Mouse (Mus musculus) frontal cortex, postnatal 25 days (tissue): Measurements from ENCODE around the gene A3galt2.

Experiments
- DNase-seq, 2 experiments: peaks; one replicate each; pipeline ENCODE4 v3.0.0; 2022; ENCODE audit warnings: low spot score in 2 of 2

A3galt2 gene

DNA sequence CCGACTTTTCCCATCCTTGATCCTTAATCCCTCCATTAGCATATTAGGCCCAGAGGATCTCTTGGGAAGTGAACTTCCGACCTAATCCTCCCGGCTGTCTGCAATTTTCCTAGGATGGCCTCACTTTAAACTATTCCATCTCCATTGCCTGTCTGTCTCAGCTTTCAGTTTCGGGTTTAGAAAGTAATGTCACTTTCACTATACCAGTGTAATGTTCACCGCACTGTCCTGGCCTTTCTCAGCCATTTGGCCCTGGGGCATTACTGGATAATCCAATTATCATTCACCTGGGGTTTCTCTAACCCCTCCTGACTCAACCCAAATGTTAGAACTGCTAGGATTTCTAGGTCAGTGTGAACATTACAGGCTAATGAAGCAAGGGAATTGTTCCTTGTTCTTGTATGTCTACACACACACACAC, 26.7 kb upstream of the A3galt2 start:
- DNase-seq: no peak

DNA sequence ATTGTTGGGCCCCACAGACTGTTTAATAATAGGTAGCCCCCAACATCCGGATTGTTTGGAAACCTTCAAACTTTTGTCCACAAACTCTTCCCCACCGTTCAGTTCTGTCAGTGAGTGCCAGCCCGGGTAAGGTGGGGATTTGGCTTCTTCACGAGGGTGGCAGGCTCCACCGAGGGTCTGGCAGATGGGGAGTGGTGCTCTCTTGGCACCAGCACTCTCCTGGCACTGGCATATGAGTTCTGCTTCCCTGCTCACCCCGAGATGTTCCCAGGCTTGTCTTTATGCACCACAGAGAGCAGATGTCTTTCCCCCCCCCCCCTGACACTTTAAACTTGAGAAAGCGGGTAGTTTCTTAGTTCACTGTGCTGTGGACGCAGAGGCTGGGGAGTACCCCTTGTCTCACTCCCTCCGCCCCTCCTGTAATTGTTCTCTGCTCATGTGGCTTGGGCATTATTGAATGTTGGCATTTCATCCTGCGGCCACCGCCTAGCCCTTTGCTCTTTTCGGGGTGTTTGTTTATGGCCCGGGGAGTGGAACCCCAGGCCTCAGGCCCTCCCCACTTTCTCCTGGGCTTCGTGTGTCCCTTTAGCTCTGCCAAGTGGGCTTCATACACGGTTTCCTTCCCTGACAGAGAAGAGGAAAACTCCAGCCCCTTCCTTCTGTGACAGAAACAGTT, 26.0 kb upstream of the A3galt2 start:
- no peak for DNase-seq

DNA sequence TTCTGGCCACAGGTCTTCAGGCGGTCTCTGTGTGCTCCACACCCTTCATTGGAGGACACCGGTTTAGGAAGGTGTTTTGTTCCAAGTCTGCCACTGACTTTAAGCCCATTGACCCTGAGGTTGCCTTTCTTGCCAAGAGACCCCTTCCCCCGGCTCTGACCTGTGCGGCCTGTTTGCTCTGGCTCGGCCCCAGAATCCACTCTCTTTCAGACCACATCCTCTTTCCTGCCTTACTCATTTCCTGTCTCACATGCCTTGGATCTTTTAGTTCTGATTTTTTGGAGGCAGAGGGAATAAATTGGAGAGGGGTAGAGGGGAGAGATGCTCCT, 25.5 kb upstream of the A3galt2 start:
- DNase-seq: no peak

DNA sequence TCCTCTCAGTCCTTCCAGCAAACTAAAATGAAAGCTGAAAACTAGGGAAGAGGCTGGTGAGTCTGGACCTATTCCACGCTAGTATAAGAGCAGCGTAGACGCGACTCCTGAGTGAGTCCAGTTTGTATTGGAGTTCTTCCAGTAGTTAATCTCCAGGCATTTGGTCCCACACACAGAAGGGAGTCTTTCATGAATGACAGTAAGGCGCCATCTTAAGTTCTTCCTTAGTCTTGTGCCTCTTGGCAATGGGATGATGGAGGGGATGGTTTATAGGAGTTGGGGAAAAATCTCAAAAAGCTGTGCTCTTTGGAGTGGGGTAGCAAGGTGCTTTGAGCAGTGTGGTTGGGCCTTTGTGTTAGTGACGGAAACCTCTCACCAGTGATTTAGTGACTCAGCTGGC, 24.9 kb upstream of the A3galt2 start:
- DNase-seq: no peak

DNA sequence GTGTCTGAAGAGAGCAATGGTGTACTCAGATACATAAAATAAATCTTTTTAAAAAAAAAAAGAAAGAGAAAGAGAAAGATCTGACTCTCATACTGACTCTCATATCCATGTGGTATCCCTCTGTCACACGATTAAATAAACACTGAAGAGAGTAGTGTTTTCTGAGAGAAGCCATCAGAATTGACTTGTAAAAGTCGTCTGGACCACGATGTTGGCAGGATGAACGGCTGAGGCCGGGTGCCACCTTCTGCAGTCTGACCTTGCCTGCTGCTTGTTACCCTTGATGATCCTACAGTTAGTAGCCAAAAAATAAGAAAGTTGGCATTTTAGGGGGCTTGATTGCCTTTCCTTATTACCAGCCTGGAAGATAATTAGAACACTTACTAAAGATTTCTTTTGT, 22.4 kb upstream of the A3galt2 start:
- no peak for DNase-seq

DNA sequence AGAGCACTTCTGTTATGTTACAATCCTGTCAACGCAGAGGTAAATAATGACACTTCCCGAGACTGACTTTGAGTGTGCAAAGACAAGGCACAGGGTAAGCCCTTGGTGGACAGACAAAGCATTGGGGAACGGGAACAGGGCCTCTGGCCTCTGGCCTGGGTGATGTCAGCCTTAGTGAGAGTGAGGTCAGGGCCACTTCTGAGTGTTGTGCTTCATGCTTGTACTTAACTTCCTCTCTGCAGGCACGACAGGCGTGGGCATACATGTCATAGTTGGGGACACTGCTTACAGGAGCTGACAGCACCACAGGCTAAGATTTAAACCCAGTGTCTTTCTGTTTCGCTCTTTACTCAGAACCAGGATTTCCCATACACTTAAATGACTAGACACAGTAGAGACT, 21.7 kb upstream of the A3galt2 start:
- DNase-seq: no peak

DNA sequence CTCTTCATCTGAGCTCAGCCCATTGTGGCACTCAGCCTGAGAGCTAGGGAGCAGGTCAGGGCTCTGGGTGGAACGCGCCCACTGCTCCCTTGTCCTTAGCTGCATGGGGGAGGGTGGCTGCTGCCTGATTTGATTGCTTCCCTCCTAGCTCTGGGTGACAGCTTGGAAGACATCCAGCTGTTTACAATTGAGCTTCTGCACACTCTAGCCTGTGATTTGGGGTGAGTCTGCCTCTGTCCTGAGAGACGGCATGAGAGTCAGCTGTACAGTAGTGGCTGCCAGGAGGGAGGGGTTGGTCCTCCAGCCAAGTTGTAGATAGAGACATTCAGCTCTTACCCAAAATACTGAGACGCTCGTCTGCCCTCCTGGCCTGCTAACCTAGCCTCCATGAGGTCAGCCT, 20.9 kb upstream of the A3galt2 start:
- DNase-seq: no peak

DNA sequence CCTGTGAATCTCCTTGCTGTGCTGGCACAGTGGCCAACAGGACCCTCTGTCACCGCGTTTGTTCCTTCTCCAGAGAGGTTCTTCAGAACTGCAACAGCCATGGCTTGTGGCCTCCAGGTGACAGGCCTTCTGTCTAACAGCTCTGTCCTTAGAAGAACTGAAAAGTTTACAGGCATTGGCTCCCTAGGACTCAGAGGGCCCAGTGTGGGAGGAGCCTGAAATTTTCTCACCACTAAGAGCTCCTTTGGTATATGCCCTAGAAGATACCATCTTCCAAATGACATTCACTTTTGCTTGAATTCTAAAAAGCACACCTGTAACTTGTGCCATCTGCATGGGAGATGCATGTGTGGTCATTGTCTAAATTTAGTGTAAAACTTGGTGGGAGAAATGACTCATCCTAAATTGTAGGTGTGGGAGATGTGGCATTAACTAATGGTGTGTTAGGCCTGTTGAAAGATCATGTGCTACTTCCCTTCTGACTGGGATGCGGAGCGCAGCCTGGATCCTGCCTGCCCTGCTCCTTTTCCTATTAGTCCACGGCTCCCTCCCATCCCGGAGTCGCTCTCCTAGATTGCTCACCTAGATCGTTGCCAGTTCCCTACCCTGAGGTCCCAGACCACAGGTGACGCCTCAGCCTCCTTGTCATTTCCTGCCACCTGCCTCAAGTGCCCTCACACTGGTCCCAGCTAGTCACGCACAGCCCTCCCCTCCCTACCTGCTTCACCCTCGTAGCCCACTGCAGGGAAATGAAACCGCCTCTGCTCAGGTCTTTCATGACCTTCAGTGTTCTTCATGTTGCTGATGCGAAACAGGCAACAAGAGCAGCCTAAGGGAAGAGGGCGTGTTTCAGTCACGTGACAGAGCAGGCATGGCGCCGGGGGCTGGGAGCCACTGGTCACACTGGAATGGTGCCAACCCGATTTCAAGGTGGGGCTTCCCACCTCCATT, 20.2 kb upstream of the A3galt2 start:
- no peak for DNase-seq

DNA sequence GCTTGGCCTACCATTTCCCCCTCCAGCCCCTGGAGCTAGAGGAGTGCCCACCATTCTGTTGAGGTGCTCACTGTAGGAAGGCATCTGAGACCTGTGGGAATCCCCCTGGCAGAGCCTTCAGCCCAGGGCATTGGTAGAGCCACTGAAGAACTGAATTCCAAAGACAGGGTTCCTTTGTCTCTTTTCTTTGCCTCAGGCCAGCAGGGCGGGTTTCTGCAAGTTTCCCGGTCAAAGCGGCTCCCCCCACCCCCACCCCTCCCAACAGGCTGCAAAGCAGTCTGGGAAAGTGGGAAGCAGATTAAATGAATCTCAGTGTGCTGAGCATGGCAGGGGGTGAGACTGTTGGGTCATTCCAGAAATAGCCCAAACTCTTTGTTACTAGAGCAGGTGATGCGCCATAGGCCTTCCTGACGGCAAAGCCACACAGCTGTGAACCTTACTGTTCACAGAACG, 18.0 kb upstream of the A3galt2 start:
- DNase-seq: no peak

DNA sequence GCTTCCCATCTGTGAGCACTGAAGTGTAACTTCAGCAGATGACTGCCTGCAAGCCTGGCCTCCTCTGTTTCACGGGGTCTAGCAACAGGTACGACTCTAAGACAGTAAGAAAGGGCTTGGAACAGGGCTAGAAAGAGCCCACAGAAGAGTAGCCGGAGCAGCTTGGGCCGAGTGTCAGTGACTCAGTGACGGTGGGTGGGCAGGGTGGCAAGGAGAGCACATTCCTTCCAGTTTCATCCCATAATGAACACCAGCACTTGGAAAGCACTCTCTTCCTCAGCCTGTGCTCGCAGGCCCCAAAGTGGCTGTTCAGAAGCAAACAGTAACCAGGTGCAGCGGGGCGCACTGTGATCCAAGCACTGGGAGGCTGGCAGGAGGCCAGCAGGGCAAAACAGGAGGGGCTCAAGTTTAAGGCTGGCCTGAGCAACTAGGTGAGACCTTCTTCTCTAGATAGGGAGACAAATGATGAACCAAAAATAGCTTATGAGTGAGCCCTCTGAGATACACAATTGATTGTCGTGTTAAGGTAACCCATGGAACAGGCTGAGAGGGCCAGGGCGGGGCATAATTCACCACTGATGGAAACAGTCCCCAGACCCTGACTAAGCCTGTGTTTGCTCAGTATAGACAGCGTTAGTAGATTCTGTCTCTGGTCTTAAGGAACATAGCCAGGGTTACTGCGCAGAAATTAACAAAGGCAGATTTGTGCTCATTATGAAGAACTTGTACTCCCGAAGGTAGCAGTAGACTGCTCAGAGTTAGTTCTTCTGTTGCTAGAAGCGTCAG, 17.1 kb upstream of the A3galt2 start:
- DNase-seq: no peak

DNA sequence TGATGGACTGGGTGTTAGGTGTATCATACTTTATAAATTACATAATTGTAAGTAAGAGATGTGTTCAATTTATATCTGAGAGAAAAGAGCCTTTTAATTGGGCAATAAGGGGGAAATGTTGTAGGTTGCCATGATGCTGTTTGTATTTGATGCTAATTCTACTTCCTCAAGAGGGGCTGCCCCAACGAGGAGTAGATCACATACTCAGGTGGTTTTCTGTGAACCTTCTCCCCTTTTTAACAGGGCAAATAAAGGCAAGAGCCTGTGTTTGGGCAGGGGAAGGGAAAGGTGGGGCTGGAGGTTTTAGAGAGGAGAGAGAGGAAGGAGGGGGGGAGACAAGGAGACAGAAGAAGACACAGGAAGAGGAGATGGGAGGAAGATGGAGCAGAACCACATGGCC, 14.3 kb upstream of the A3galt2 start:
- DNase-seq: no peak

DNA sequence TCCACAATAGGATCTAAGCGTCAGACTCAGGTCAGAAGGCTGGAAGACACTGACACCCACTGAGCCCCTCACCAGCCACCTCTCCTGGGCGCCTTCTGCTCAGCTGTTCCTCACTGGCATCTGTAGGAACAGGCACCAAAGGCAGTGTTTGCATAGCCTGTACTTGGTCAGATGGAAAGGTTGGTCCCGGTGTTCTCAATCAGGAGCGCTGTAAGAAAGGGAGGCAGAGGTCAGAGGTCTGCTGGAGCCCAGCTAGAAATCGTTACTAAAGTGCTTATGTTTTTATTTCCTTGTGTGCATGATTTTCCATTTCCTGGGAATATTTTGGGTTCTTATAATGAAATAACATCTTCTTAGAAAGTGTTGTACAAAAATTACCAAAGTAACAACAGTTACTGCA, 13.3 kb upstream of the A3galt2 start:
- DNase-seq: no peak

DNA sequence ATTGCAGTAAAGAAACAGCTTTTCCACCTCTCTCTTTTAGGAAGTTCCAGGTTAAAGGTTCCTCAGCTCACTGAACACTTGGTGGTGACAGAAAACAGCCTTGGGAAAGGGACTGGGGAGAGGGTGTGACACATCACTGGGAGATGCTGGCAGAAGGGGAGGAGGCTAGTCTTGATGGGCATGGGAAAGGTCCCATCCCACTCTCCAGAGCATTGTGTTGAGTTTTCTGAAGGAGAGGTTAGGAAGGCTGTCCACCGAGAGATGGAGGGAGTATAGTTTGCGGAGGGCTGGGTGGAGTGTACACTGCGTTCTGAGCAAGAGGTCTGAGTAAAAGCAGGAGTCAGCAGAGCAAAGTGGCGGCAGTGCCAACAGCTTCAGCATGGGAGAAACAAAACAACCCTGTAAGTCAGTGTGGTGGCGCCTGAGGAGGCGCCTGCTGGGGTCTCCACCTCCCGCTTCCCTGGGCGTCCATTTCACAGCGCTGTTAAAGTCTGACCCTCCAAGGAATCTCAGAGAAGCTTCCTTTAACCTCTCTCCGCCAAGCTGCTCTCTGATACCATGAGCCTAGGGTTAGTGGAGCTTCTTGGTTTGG, 12.7 kb upstream of the A3galt2 start:
- no peak for DNase-seq

DNA sequence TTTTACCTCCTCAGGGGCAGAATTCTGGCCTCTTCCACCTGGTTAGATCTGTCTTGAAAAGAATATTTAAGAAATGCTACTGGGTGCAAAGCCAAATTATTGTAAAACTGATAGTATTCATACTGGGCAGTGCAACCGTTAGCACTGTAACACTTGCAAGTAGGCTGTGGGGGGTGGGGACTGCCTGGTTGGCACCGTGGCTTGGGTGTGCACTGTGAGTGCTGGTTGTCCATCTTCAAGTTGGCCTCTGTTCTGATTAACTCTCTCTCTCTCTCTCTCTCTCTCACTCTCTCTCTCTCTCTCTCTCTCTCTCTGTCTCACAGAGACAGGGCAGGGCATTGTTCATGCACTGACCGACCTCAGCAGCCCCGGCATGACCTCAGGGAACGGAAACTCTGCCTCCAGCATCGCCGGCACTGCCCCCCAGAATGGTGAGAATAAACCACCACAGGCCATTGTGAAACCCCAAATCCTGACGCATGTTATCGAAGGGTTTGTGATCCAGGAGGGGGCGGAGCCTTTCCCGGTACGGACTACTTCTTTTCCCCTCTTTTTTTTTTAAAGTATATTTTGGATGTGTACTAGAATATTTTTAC, 12.0 kb upstream of the A3galt2 start:
- no peak for DNase-seq

DNA sequence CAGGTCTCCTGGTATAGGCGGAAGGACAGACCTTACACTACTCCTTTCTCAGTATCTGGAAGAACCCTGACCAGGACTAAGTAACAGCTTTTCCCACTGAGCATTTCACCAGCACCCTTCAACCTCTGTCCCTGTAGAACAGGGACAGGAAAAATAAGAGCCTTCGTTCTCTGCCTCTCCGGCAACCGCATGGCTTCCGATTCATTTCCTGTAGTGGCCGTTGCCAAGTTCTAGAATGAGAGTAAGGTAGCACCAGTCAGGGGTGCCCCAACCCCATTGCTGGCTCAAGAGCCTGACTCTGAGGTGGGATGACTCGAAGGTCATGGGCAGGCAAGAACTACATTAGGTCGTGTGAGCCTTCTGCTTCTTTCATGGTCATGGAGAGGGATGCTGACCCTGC, 10.0 kb upstream of the A3galt2 start:
- DNase-seq: no peak

DNA sequence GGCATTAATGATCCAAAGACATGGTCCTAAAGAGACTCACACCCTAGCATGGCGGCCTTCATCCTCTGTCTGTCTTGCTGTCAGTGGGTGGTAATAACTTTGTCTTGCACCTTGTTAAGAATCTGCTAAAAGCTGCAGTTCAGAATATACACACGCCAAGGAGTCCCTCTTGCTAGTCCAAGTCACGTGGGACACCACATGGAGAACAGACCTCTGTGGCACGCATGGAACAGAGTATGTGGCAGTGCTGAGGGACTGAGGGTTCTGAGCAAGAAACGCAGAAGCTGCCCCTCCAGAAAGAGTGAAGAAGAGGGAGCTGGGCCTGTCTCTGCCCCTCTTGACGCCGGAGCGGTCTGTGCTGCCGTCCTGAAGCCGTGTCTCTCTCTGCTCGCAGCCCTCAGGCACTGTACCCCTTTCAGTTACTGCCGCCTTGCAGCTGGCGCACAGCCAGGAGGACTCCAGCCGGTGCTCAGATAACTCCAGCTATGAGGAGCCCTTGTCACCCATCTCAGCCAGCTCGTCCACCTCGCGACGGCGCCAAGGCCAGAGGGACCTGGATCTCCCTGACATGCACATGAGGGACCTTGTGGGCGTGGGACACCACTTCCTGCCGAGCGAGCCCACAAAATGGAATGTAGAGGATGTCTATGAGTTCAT, 7.4 kb upstream of the A3galt2 start:
- no peak for DNase-seq

DNA sequence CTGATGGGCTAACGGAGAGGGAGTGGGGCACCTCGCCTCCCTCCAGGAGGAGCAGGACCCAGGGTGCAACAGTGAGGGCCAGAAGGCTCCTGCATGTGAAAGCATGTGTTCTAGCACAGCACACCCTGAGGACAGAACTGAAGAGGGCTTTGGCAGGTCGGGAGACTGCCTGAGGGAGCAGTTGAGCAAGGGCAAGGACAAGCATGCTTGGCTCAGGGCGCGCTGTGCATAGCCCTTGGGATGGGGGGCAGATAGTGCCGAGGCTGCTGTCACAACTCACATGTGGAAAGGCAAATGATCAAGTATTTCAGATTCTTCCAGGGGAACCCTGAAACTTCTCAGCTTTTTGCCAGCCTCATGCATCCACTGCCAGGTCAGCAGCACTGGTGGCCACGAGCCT, 6.9 kb upstream of the A3galt2 start:
- no peak for DNase-seq

DNA sequence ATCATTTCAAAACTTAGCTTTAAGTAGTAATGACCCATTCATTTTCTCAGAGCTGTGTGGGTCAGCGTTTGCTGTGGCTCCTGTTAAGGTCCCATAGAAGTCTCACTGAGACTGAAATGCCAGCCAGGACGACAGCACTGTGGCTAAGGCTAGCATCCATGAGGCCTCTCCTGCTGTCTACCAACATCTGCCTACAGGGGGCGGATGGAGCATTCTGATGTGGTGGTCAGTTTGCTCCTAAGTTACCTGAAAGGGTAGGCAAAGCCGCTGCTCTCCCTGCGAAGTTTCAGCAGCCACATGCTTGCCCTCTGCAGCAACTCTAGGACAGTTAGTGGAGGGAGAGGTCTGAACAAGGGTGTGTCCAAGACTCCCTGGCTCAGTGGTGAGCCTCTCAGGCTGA, 4.2 kb upstream of the A3galt2 start:
- no peak for DNase-seq

DNA sequence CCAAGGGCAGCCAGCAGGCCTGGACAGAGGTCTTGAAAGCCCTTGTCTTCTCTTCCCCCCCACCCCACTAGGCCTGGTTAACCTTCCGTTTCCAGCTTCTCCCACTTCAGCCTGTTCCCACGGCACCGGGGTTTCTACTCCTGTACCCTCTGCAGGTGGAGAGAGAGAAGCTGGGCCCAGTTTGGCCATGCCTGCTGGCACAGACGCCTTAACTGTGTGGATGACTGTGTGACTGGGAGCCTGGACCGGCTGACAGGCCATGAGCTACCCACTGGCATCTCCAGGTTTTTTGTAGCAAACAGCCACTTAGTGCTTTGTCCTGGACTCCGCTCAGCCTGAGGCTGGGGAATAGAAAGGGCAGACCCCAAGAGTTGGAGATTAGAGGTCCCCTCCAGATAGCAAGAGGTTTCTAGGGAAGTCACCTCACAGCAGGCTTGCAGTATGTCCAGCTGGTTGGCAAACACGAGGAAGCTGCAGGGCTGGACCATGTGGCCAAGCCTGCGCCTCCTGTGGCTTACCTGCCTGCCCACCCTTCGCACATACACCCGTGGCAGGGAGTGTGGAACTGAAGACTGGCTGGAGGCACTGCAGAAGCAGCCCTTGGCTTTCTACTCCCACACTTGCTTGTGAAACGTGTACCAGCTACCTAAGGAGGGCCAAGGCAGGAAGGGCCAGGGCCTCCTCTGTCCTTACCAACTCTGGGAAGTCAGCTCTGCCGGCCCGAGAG, 3.0 kb upstream of the A3galt2 start:
- no peak for DNase-seq

DNA sequence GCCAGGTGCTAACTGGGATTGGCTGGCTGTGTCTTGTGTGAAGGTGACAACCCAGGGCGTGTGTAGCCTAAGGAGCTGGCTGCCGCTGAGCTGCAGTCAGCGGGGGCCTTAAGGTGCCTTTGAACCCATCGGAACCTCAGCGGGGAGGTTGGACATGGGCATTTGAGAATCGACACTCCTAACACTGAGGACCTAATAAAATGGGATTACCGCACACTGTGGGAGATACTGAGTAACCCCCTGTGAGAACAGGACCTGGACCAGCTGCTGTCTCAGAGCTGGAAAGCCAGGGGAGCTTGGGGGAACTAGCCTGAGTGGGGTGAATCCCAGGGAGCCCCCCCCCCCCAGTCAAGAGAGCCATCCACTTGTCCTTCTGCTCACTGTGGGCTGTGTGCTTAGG, 1.6 kb upstream of the A3galt2 start:
- DNase-seq: no peak

DNA sequence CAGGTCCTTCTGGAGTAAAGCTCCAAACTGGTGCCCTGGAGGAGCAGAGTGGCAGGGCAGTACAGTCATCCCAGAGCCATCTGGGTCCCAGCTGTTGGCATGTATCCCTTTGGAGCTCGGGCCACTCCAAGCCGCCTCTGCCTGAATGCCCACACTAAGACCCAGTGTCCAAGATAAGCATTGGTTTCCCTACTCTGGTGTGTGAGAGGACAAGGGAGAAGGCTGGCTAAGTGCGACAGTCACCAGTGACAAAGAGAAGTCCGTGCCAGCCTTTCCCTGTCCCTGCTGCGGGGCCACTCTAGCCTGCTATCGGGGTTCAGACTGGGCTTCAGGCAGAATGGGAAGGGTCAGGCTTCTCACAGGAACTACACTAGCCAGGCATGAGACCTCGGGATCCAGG, 736 bp downstream of the A3galt2 start:
- no peak for DNase-seq
